ENCODE assay signal across 8 mouse cellular contexts in the genomic region with DNA sequence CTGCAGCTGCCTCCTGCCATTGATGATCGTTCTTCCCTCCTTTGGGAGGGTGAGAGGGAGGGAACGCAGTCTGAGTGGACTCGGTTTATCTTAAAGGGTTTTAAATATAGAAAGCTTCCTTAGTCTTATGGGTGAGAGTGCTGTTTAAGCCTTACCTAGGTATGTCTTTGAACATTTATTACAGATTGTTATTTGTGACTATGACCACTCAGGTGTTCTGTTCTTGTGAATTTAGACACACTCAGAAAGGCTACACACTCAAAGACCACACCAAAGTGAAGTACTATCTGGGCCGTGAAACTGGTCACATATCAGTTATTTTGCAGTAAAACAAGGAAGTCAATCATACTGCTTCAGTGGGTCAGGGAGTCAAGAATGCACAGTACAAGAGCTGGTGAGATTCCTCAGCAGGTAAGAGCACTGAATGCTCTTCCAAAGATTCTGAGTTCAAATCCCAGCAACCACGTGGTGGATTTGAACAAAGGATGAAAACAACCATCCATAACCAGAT. TPM values are rescaled to one million over a fixed set of nuclear protein-coding genes. Genes with fewer than 3 reads are reported as not detected.
DNase-seq lines count a peak whose midpoint lies in the region; ATAC-seq and TF ChIP-seq lines count a peak whose summit lies in the region.

No protein-coding gene starts in this region.

- H3K4me1 ChIP-seq in embryonic facial prominence, embryonic 13.5 days = peaks cover 10% of the 10 kb centered on the region; the same call in 1 of the 2 replicates
- peaks cover 12% of the 10 kb centered on the region for H3K4me1 ChIP-seq in heart, embryonic 15.5 days (replicated peaks)
- no peaks in the 10 kb centered on the region for H3K4me1 ChIP-seq in lung, embryonic 14.5 days (ENCODE audit: insufficient read depth)

- H3K79me3 ChIP-seq in C2C12 (ENCODE audit: low read depth) = no peaks in the 10 kb centered on the region

- no peak overlapping the region for H3K9ac ChIP-seq in embryonic facial prominence, embryonic 13.5 days
- no peak overlapping the region for H3K9ac ChIP-seq in heart, embryonic 15.5 days
- no peak overlapping the region for H3K9ac ChIP-seq in lung, embryonic 14.5 days

- no peaks in the 10 kb centered on the region for H3K79me2 ChIP-seq in C2C12 (ENCODE audit: control insufficient read depth, insufficient read depth)

- TF ChIP-seq CTCF in C2C12 (IDR thresholded peaks at IDR 0.05; ENCODE audit: control insufficient read depth, insufficient read depth, insufficient read length) = no peak
- no peak for TF ChIP-seq CTCF in lung, embryonic 14.5 days (IDR thresholded peaks at IDR 0.05; ENCODE audit: low read depth)

- DNase-seq in R1 (ENCODE audit: low read depth, low spot score) = peak; percentile 95
- peak; percentile 67 to 71 for DNase-seq in kidney, postnatal 4 days
- peak; percentile 86 for DNase-seq in lung, embryonic 14.5 days
- peak; percentile 47 to 70 for DNase-seq in thymus, postnatal 36 days

- peak; percentile 82; the same call in 1 of the 2 replicates for ATAC-seq in embryonic facial prominence, embryonic 13.5 days (ENCODE audit: insufficient number of reproducible peaks, insufficient read depth, low FRiP score, low TSS enrichment, low read depth)
- ATAC-seq in heart, embryonic 15.5 days (replicated peaks; ENCODE audit: insufficient number of reproducible peaks, insufficient read depth, low FRiP score, low read depth) = no peak; the same call in 1 of the 2 replicates
- ATAC-seq in lung, embryonic 14.5 days (ENCODE audit: insufficient read depth) = no peak; the same call in 1 of the 2 replicates
- peak; percentile 26 for ATAC-seq in neutrophil, adult 5-6 weeks (ENCODE audit: extremely low read depth, insufficient number of reproducible peaks, low FRiP score, poor library complexity, severe bottlenecking)

- under 1% methylated on average over 5 of the region's 5 CpGs for WGBS in embryonic facial prominence, embryonic 13.5 days
- WGBS in heart, embryonic 15.5 days = under 1% methylated on average over 5 of the region's 5 CpGs
- 0% methylated on average over 5 of the region's 5 CpGs for WGBS in lung, embryonic 14.5 days

- H3K4me2 ChIP-seq in embryonic facial prominence, embryonic 13.5 days = no peak overlapping the region
- no peak overlapping the region for H3K4me2 ChIP-seq in heart, embryonic 15.5 days
- no peak overlapping the region for H3K4me2 ChIP-seq in lung, embryonic 14.5 days

- no peaks in the 10 kb centered on the region for H3K9me3 ChIP-seq in embryonic facial prominence, embryonic 13.5 days
- H3K9me3 ChIP-seq in heart, embryonic 15.5 days (replicated peaks) = no peaks in the 10 kb centered on the region
- H3K9me3 ChIP-seq in lung, embryonic 14.5 days (ENCODE audit: low read depth, low read length) = no peaks in the 10 kb centered on the region

- H3K4me3 ChIP-seq in C2C12 (ENCODE audit: insufficient read depth, poor library complexity, severe bottlenecking) = no peak overlapping the region
- H3K4me3 ChIP-seq in embryonic facial prominence, embryonic 13.5 days = no peak overlapping the region
- H3K4me3 ChIP-seq in heart, embryonic 15.5 days = no peak overlapping the region
- no peak overlapping the region for H3K4me3 ChIP-seq in lung, embryonic 14.5 days (ENCODE audit: low read depth, low read length)

- no peak overlapping the region for H3ac ChIP-seq in C2C12 (ENCODE audit: control insufficient read depth, insufficient read length, low read depth)

- no peaks in the 10 kb centered on the region for H3K27me3 ChIP-seq in C2C12 (ENCODE audit: control insufficient read depth, insufficient read depth, insufficient read length)
- no peaks in the 10 kb centered on the region for H3K27me3 ChIP-seq in embryonic facial prominence, embryonic 13.5 days
- H3K27me3 ChIP-seq in heart, embryonic 15.5 days = no peaks in the 10 kb centered on the region
- no peaks in the 10 kb centered on the region for H3K27me3 ChIP-seq in lung, embryonic 14.5 days (ENCODE audit: insufficient read depth, low read length)

- no peaks in the 10 kb centered on the region for H3K36me3 ChIP-seq in C2C12 (ENCODE audit: control insufficient read depth, insufficient read depth)
- no peaks in the 10 kb centered on the region for H3K36me3 ChIP-seq in embryonic facial prominence, embryonic 13.5 days
- no peaks in the 10 kb centered on the region for H3K36me3 ChIP-seq in heart, embryonic 15.5 days
- no peaks in the 10 kb centered on the region for H3K36me3 ChIP-seq in lung, embryonic 14.5 days (ENCODE audit: insufficient read depth)

- H3K27ac ChIP-seq in embryonic facial prominence, embryonic 13.5 days = peak overlapping the region; percentile 60
- H3K27ac ChIP-seq in heart, embryonic 15.5 days = peak overlapping the region; percentile 81
- H3K27ac ChIP-seq in lung, embryonic 14.5 days (ENCODE audit: low read depth) = peak overlapping the region; percentile 19; the same call in 1 of the 2 replicates

TF ChIP-seq in C2C12, 6 proteins besides CTCF, POLR2A, EP300 and RAD21:
- TF ChIP-seq MYOG (IDR thresholded peaks at IDR 0.05; ENCODE audit: control insufficient read depth, extremely low read depth, insufficient read length) (no peak), CEBPB (IDR thresholded peaks at IDR 0.05; ENCODE audit: low read depth) (peak; percentile 60), MAX (IDR thresholded peaks at IDR 0.05) (peak; percentile 92), MYOD1 (IDR thresholded peaks at IDR 0.05; ENCODE audit: control insufficient read depth, insufficient read length, low read depth) (no peak), FOSL1 (IDR thresholded peaks at IDR 0.05; ENCODE audit: insufficient read depth, low read length, poor library complexity, severe bottlenecking) (no peak), USF1 (IDR thresholded peaks at IDR 0.05; ENCODE audit: low read depth) (peak; percentile 84)

RNA-seq across cellular contexts. Expression of a gene that starts 38.6 kb away (rescaled TPM):
- not detected for polyA plus RNA-seq in C2C12 (2012; fragmentation: generic; extraction: Trizol)
- polyA plus RNA-seq in embryonic facial prominence, embryonic 13.5 days (2015; fragmentation: Nextera tagmentation; extraction: Ambion mirVana) = 0.04 and 0.26 TPM in 2 replicates
- polyA plus RNA-seq in heart, embryonic 15.5 days (2015; fragmentation: Nextera tagmentation; extraction: Ambion mirVana) = 0.24 and 0.27 TPM in 2 replicates
- 0.21 and 0.72 TPM in 2 replicates for polyA plus RNA-seq in lung, embryonic 14.5 days (2014; fragmentation: Nextera tagmentation; extraction: Ambion mirVana)
- total RNA-seq in neutrophil, adult 5-6 weeks (2017) = 2.2 and 4.8 TPM in 2 replicates

RNA-seq across cellular contexts. Expression of a gene that starts 38.7 kb away (rescaled TPM):
- 4.0 TPM for polyA plus RNA-seq in C2C12 (2012; fragmentation: generic; extraction: Trizol)
- 8.2 and 9.3 TPM in 2 replicates for polyA plus RNA-seq in embryonic facial prominence, embryonic 13.5 days (2015; fragmentation: Nextera tagmentation; extraction: Ambion mirVana)
- 8.5 and 9.5 TPM in 2 replicates for polyA plus RNA-seq in heart, embryonic 15.5 days (2015; fragmentation: Nextera tagmentation; extraction: Ambion mirVana)
- polyA plus RNA-seq in lung, embryonic 14.5 days (2014; fragmentation: Nextera tagmentation; extraction: Ambion mirVana) = 9.9 and 11.0 TPM in 2 replicates
- total RNA-seq in neutrophil, adult 5-6 weeks (2017) = 4.2 and 9.9 TPM in 2 replicates

Comparison
In these comparisons a context has a peak if more than half of its experiments do, and no peak if none do; other contexts are left out.
1. ATAC-seq: peak in embryonic facial prominence, embryonic 13.5 days (single experiment) and neutrophil, adult 5-6 weeks (single experiment); none in heart, embryonic 15.5 days (single experiment) and lung, embryonic 14.5 days (single experiment).
2. H3K27ac ChIP-seq: peak in every context shown above with its lines; median percentile 81 in heart, embryonic 15.5 days; 60 in embryonic facial prominence, embryonic 13.5 days; 19 in lung, embryonic 14.5 days.
3. Peak in every context shown above with its lines, with median percentiles within 50 percentile points of each other: DNase-seq.